Mouse (Mus musculus) left cerebral cortex, adult 2 months (tissue): ENCODE results near the gene Slc25a13. TPM values are rescaled to one million over a fixed set of nuclear protein-coding genes. Genes with fewer than 3 reads are reported as not detected.

Experiments
- DNase-seq, 2 experiments: peaks; one replicate each; pipeline ENCODE4 v3.0.0; 2021 to 2022; ENCODE audit warnings: low spot score in 2 of 2, mixed read lengths in 1 of 2; ENCODE audit errors: extremely low spot score in 1 of 2
- H3K27ac ChIP-seq: fragments of 200-600 bp; 2 replicates; pipeline ENCODE4 v1.8.1; 2022
- H3K4me3 ChIP-seq: fragments of 200-600 bp; 2 replicates; pipeline ENCODE4 v1.8.1; 2022
- CTCF ChIP-seq: fragments of 200-600 bp; IDR thresholded peaks from 2 replicates; pipeline ENCODE4 v1.8.1; 2022; ENCODE audit warnings: antibody characterized with exemption, mild to moderate bottlenecking, moderate library complexity
- intact Hi-C: fragments of 180-260 bp; cut with DNase I; formaldehyde crosslinking; loops from one replicate; pipeline ENCODE4 v1.15.1; 2025
- total RNA-seq, 2 experiments: library from RNA; stranded (reverse); gene quantifications; 2 replicates each; pipeline ENCODE4 v1.2.3; 2021

Slc25a13 gene
- total RNA-seq, 2 experiments from 2014 or later = 2.7 to 2.9 TPM

GRCm38 (mm10) chr6:6160645-6161426, 56.1 kb downstream of the Slc25a13 start:
- intact Hi-C loops = no loop called here
- TF ChIP-seq CTCF = no peak
- Histone ChIP-seq H3K4me3 (no peak overlapping the region), H3K27ac (no peak overlapping the region)
- DNase-seq = no peak

GRCm38 (mm10) chr6:6159221-6159859, 57.6 kb downstream of the Slc25a13 start:
- no peak for TF ChIP-seq CTCF
- intact Hi-C loops = no loop called here
- no peak for DNase-seq
- Histone ChIP-seq H3K4me3 (no peak overlapping the region), H3K27ac (no peak overlapping the region)

GRCm38 (mm10) chr6:6153426-6153825, 63.5 kb downstream of the Slc25a13 start:
- Histone ChIP-seq H3K27ac (no peak overlapping the region), H3K4me3 (no peak overlapping the region)
- intact Hi-C loops = no loop called here
- TF ChIP-seq CTCF = no peak
- no peak for DNase-seq

- no peak for DNase-seq
- Histone ChIP-seq H3K4me3 (no peak overlapping the region), H3K27ac (no peak overlapping the region)
- TF ChIP-seq CTCF = no peak
- intact Hi-C loops = no loop called here
These were observed 66.2 kb downstream of the Slc25a13 start for GRCm38 (mm10) chr6:6150811-6151210.

GRCm38 (mm10) chr6:6149751-6150150, 67.2 kb downstream of the Slc25a13 start:
- intact Hi-C loops = no loop called here
- no peak overlapping the region for H3K4me3 ChIP-seq
- no peak overlapping the region for H3K27ac ChIP-seq
- TF ChIP-seq CTCF = no peak
- DNase-seq = no peak

GRCm38 (mm10) chr6:6149329-6149728, 67.6 kb downstream of the Slc25a13 start:
- Histone ChIP-seq H3K27ac (no peak overlapping the region), H3K4me3 (no peak overlapping the region)
- DNase-seq = no peak
- intact Hi-C loops = no loop called here
- no peak for TF ChIP-seq CTCF

GRCm38 (mm10) chr6:6145412-6145811, 71.6 kb downstream of the Slc25a13 start:
- TF ChIP-seq CTCF = no peak
- intact Hi-C loops = no loop called here
- Histone ChIP-seq H3K4me3 (no peak overlapping the region), H3K27ac (no peak overlapping the region)
- no peak for DNase-seq

GRCm38 (mm10) chr6:6143525-6143924, 73.4 kb downstream of the Slc25a13 start:
- no peak for TF ChIP-seq CTCF
- intact Hi-C loops = no loop called here
- no peak overlapping the region for H3K27ac ChIP-seq

GRCm38 (mm10) chr6:6140370-6140769, 76.6 kb downstream of the Slc25a13 start:
- no peak overlapping the region for H3K27ac ChIP-seq
- H3K4me3 ChIP-seq = no peak overlapping the region
- intact Hi-C loops = no loop called here
- no peak for TF ChIP-seq CTCF
- DNase-seq = no peak

More at GRCm38 (mm10) chr6:6143525-6143924, 73.4 kb downstream of the Slc25a13 start:
- H3K4me3 ChIP-seq = no peak overlapping the region
- DNase-seq = no peak

- DNase-seq = no peak
- H3K27ac ChIP-seq = no peak overlapping the region
- H3K4me3 ChIP-seq = no peak overlapping the region
- TF ChIP-seq CTCF = no peak
- intact Hi-C loops = no loop called here
These were observed 77.9 kb downstream of the Slc25a13 start for GRCm38 (mm10) chr6:6139061-6139460.

- intact Hi-C loops = no loop called here
- peak; percentile 25 for TF ChIP-seq CTCF
These were observed 80.2 kb downstream of the Slc25a13 start for GRCm38 (mm10) chr6:6136812-6137211.

GRCm38 (mm10) chr6:6134935-6135334, 82.0 kb downstream of the Slc25a13 start:
- intact Hi-C loops = no loop called here
- TF ChIP-seq CTCF = no peak

More at GRCm38 (mm10) chr6:6136812-6137211, 80.2 kb downstream of the Slc25a13 start:
- Histone ChIP-seq H3K4me3 (no peak overlapping the region), H3K27ac (no peak overlapping the region)
- DNase-seq = no peak

More at GRCm38 (mm10) chr6:6134935-6135334, 82.0 kb downstream of the Slc25a13 start:
- H3K27ac ChIP-seq = no peak overlapping the region
- DNase-seq = no peak
- no peak overlapping the region for H3K4me3 ChIP-seq
